Mouse (Mus musculus): Measurements from ENCODE around the gene Raet1d. TPM values are rescaled to one million over a fixed set of nuclear protein-coding genes. Genes with fewer than 3 reads are reported as not detected.
"Not testable (repeated sequence)": the region's sequence is repeated elsewhere in the genome, so short reads cannot be mapped to it uniquely, and the experiment has no call there.

Raet1d gene
- polyA plus RNA-seq (2015; fragmentation: Nextera tagmentation; extraction: Ambion mirVana): 5.1 and 5.5 TPM in 2 replicates

DNA sequence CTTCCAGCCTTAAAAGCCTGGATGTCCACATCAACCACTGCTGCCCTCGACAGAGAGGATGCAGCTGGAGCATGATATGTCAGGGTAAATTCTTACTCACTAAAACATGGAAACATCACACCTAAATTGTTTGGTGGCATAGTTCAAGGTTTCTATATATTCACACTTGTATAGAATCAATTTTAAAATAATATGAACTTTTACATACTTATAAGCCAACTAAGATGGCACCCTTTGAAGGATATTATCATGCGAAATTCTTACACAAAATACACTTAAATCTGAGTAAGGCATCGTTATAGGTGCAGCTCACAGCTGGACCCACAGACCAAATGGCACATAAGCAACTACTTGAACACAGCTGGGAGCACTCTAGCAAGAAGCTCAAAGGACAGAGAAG lies at the start of gene Raet1d:
Gene Raet1d (plus strand): TSS at position 301 of the 400 bp plus-strand sequence.
- WGBS (ENCODE audit: insufficient replicate concordance): 44% methylated on average over 3 of the region's 3 CpGs
- not testable (repeated sequence) for H3K27ac ChIP-seq; DNase-seq; H3K9me3 ChIP-seq (replicated peaks); H3K27me3 ChIP-seq; H3K9ac ChIP-seq; H3K4me2 ChIP-seq; H3K4me3 ChIP-seq (replicated peaks); ATAC-seq (ENCODE audit: low read depth); H3K4me1 ChIP-seq (replicated peaks); H3K36me3 ChIP-seq

DNA sequence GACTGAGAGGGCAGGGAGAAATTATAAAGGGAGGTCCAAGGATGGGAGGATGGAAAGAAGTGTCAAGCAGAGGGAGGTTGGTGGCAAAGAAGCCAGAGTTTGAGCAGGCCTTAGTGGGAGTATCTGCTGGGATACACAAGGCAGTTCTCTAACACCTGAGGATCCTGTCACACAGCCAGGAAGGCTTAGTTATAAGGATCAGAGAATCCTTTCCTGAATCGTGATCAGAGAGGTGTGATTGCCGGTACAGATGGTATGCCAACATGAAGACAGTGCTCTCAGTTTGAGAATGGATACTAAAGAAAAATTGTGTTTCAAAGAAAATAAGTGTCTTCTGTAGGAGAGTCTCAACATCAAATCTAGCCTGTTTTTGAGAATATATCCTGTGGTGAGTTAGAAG lies 37.5 kb upstream of the Raet1d start:
- no peak for ATAC-seq (ENCODE audit: low read depth)
- Histone ChIP-seq H3K9ac (no peak overlapping the region), H3K4me2 (no peak overlapping the region), H3K36me3 (no peaks in the 10 kb centered on the region), H3K27me3 (no peaks in the 10 kb centered on the region), H3K9me3 (replicated peaks) (no peaks in the 10 kb centered on the region), H3K27ac (no peak overlapping the region), H3K4me3 (replicated peaks) (no peak overlapping the region), H3K4me1 (replicated peaks) (no peaks in the 10 kb centered on the region)
- no peak for DNase-seq
- 68% methylated on average over 2 of the region's 2 CpGs for WGBS (ENCODE audit: insufficient replicate concordance)

DNA sequence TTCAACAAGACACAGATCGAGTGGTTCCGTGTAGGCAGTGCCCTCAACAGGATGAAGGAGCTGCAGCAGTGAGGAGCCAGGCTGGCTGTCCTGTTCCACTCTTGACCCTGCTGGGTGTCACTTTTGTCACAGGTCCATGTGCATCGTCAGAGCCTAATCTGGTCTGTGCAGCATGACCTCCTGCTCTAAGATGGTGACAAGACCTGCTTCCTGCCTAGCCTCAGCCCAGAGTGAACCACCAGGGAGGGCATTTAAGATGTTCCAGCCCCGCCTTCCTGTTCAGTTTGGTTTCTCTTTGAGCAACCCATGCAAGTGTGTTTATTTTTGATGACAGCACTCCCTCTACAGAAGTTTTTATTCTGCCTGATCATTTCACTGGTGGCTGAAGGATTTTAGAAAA lies 14.6 kb upstream of the Raet1d start:
- not testable (repeated sequence) for H3K27me3 ChIP-seq; H3K9me3 ChIP-seq (replicated peaks); H3K4me3 ChIP-seq (replicated peaks); H3K27ac ChIP-seq; H3K4me1 ChIP-seq (replicated peaks); ATAC-seq (ENCODE audit: low read depth); H3K9ac ChIP-seq; DNase-seq; H3K36me3 ChIP-seq; H3K4me2 ChIP-seq
- WGBS (ENCODE audit: insufficient replicate concordance): 51% methylated on average over 4 of the region's 4 CpGs

DNA sequence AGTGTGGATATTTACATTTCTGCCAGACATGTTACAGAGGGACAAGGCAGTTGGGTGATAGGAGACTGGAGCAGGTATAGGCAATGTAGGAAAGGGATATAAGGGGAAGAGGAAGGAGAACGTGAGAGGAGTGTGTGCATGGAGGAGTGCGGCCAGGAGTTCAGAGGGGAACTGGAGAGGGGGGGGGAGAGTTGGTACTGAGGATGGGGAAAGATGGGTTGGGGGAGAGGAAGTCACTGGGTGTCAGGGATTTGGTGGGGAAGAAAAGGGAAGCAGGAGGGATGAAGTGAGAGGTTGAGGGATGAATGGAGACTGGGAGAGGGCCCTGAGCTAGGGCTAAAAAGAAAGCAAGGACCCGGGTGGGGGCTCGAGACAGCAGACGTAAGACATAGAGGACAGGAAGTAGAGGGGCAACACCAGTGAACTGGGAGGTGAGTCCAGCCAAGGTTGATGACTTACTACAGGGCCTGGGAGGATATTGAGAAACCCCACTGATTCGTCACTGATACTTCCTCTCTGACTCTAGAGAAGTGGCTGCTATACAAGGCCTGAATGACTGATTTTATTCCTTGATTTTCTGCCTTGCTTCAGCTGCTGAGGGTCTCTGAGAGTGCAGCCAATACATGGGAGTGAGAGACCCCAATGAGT lies 6.7 kb upstream of the Raet1d start:
- H3K27me3 ChIP-seq; H3K4me1 ChIP-seq (replicated peaks); H3K36me3 ChIP-seq; DNase-seq; H3K27ac ChIP-seq; H3K9ac ChIP-seq; H3K4me3 ChIP-seq (replicated peaks); H3K4me2 ChIP-seq; H3K9me3 ChIP-seq (replicated peaks); ATAC-seq (ENCODE audit: low read depth): not testable (repeated sequence)
- WGBS (ENCODE audit: insufficient replicate concordance): 32% methylated on average over 6 of the region's 6 CpGs

DNA sequence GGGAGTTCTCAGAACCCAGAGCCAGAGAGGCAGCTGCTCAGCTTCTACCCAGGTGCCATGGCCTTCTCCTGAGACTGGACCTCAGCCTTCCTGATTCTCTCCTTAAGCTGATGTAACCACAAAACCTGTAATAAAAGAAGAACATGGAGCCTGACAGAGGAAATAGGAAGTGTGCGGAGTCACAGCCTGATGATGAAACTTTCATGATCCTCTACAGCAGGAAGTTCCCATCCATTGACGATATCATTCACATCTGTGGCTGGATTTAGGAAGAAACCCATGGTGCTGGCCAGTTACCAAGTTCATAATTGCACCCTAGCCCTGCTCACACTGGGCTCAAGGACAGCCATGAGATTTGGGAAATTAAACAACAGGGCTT lies 6.2 kb upstream of the Raet1d start:
- not testable (repeated sequence) for H3K27me3 ChIP-seq; H3K4me3 ChIP-seq (replicated peaks); H3K4me2 ChIP-seq; H3K4me1 ChIP-seq (replicated peaks); H3K27ac ChIP-seq; H3K9ac ChIP-seq; ATAC-seq (ENCODE audit: low read depth); DNase-seq; H3K9me3 ChIP-seq (replicated peaks); H3K36me3 ChIP-seq
- WGBS (ENCODE audit: insufficient replicate concordance): 28% methylated on average over 2 of the region's 2 CpGs

DNA sequence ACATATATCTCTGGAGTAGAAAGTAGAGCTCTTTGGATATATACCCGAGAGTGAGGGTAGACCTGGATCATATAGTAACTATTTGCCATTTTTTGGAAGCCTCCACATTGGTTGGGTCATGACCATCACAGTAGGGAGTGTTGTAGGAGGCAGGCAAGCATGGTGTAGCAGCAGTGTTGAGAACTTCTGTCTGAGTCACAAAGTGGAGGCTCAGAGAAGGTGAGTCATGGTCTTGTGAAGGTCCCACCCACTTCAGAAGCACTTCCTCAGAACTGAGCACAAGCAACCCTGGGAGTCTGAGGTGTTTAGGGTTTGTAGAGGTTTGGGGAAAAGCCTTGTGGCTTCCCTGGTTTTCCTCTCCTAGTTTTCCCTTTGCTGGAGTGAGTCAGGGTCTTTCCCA lies 3.0 kb upstream of the Raet1d start:
- H3K4me3 ChIP-seq (replicated peaks); H3K9ac ChIP-seq; H3K36me3 ChIP-seq; H3K4me1 ChIP-seq (replicated peaks); H3K4me2 ChIP-seq; H3K27me3 ChIP-seq; H3K27ac ChIP-seq; DNase-seq; H3K9me3 ChIP-seq (replicated peaks); ATAC-seq (ENCODE audit: low read depth): not testable (repeated sequence)
- 48% methylated on average over 1 of the region's 1 CpGs for WGBS (ENCODE audit: insufficient replicate concordance)

DNA sequence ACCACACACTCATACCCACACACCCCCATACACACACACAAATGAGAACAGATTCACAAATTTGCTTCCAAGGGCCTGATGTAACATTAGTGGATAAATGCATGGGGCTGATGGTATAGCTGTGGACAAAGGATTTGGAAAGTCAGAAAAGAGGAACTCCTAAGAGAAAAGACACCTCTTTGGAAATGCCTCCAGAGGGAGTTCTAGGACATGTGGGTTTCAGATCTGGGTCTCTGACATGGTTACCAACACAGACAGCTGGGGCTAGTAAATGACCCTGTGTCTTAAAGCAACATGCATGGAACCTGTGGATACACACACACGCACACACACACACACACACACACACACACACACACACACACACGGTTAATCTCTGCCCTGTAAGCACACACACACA lies 605 bp downstream of the Raet1d start:
- WGBS (ENCODE audit: insufficient replicate concordance): 36% methylated on average over 2 of the region's 2 CpGs
- not testable (repeated sequence) for ATAC-seq (ENCODE audit: low read depth); H3K27me3 ChIP-seq; DNase-seq; H3K4me2 ChIP-seq; H3K9ac ChIP-seq; H3K9me3 ChIP-seq (replicated peaks); H3K36me3 ChIP-seq; H3K27ac ChIP-seq; H3K4me1 ChIP-seq (replicated peaks); H3K4me3 ChIP-seq (replicated peaks)

DNA sequence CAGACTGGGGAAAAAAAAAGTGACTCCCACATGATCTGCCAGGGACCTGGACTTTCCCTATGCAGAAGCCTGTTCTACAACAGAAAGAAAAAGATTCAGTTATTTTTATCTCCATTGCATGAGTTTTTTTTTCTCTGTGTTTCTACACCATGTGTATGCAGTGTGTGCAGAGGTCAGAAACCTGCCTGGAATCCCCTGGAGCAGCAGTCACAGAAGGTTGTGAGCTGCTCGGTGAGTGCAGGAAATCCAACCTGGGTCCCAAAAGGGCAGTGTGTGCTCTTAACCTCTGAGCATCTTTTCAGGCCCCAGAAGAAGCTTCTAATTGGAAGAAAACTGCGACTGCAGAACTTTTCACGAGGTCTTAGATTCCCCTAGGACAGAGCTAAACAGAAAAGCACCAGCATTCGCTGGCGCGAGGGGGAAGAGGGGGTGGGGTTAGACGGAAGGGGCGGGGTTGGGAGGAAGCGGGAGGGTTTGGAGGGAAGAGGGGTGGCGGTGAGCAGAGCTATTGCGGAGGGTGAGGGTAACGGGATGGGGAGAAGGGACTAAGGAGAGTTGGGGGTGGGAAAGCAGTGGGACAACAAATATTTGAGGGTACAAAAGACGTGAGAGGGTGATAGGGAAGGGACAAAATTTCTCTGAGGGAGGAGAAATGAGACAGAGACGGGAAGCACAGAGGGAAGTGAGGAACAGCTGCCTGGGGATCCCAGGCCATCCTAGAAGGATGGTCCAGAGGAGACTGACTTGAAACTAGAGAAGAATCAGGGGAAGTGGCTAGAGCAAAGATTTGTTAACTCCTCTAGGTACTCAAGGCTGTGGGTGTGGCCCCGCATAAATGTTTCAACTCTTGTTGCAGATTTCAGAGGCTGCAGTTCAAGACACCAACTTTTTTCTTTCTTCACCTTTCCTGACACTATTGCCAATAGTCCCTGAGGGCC lies 1.3 kb downstream of the Raet1d start:
- WGBS (ENCODE audit: insufficient replicate concordance): 7% methylated on average over 11 of the region's 15 CpGs
- not testable (repeated sequence) for ATAC-seq (ENCODE audit: low read depth); H3K27me3 ChIP-seq; H3K36me3 ChIP-seq; H3K9me3 ChIP-seq (replicated peaks); DNase-seq; H3K9ac ChIP-seq; H3K27ac ChIP-seq; H3K4me3 ChIP-seq (replicated peaks); H3K4me1 ChIP-seq (replicated peaks)
- 0 out of 2 replicates have a peak overlapping the region, but pooled peaks have one; percentile 23 for H3K4me2 ChIP-seq

DNA sequence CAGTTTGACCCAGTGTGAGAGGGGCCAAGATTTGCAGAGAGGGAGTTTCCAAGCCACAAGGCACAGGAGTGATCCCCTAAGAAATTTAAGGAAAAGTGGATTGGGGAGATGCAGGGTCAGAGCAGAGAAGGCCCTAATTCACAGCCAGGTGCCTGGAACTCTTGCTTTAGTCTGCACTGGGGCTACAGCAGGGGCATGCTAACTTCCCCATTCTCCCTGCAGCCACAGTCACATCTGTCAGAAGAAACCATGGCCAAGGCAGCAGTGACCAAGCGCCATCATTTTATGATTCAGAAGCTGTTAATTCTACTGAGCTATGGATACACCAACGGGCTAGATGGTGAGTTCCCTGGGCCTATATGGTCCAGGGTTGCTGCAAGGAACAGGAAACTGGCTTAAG lies 2.1 kb downstream of the Raet1d start:
- H3K36me3 ChIP-seq; H3K27ac ChIP-seq; H3K9ac ChIP-seq; H3K9me3 ChIP-seq (replicated peaks); H3K4me3 ChIP-seq (replicated peaks); H3K4me2 ChIP-seq; H3K4me1 ChIP-seq (replicated peaks); H3K27me3 ChIP-seq; ATAC-seq (ENCODE audit: low read depth); DNase-seq: not testable (repeated sequence)
- 48% methylated on average over 2 of the region's 2 CpGs for WGBS (ENCODE audit: insufficient replicate concordance)

DNA sequence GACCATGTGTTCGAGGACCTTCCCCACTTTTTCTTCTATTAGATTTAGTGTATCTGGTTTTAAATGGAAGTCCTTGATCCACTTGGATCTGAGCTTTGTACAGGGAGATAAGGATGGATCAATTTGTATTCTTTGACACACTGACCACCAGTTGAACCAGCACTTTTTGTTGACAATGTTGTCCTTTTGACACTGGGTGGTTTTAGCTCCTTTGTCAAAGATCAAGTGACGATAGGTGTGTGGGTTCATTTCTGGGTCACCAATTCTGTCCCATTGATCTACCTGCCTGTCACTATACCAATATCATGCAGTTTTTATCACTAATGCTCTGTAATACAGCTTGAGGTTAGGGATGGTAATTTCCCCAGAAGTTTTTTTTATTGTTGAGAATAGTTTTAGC lies 4.6 kb downstream of the Raet1d start:
- H3K4me2 ChIP-seq; H3K4me1 ChIP-seq (replicated peaks); H3K27me3 ChIP-seq; DNase-seq; H3K9ac ChIP-seq; H3K4me3 ChIP-seq (replicated peaks); ATAC-seq (ENCODE audit: low read depth); H3K36me3 ChIP-seq; H3K9me3 ChIP-seq (replicated peaks); H3K27ac ChIP-seq: not testable (repeated sequence)
- WGBS (ENCODE audit: insufficient replicate concordance): 47% methylated on average over 2 of the region's 2 CpGs

DNA sequence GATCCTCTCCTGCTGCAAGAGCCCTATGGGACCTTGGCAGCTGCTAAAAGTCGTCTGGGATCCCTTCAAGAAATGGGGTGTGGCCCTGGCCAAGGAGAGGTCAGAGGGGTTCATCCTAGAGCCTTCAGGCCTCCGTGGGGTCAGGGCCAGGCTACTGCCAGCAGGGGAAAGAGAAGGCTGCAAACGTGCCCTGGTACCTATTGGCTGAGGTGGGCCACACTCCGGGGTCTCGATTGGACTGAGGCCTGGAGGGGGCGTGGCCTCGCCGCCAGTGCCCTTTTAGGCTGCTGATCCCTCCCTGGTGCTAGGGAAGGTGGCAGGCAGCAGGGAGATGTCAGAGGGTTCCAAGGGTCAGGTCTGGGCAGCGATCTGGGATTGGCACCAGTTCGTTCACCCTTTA lies 20.9 kb downstream of the Raet1d start:
- H3K9ac ChIP-seq; DNase-seq; H3K4me2 ChIP-seq; H3K27me3 ChIP-seq; H3K36me3 ChIP-seq; H3K9me3 ChIP-seq (replicated peaks); H3K27ac ChIP-seq; H3K4me1 ChIP-seq (replicated peaks); H3K4me3 ChIP-seq (replicated peaks); ATAC-seq (ENCODE audit: low read depth): not testable (repeated sequence)
- 10% methylated on average over 8 of the region's 10 CpGs for WGBS (ENCODE audit: insufficient replicate concordance)
